Mouse (Mus musculus): Measurements from ENCODE around the gene Pitpnc1.

GRCm38 (mm10) chr11:107241678-107242077 is 228.8 kb downstream of the Pitpnc1 start:
- TF ChIP-seq CTCF (IDR thresholded peaks at IDR 0.05; ENCODE audit: control insufficient read depth, insufficient read depth, insufficient read length): no peak
- no peak for TF ChIP-seq MYOG (IDR thresholded peaks at IDR 0.05; ENCODE audit: control insufficient read depth, extremely low read depth, insufficient read length)
- TF ChIP-seq MAX (IDR thresholded peaks at IDR 0.05): no peak

All from C2C12 (cell line).